Mouse (Mus musculus): ENCODE measurements at regions not wholly inside any gene's neighbourhood (a gene's known extent, or its start where the extent isn't known, plus 50 kb on each side); places are given as distances from the start of the nearest gene placed in this dataset.

GRCm38 (mm10) chr8:78054920-78055319 lies 158.2 kb upstream of the Ttc29 start:
- no peak overlapping the region for H3K4me3 ChIP-seq (ENCODE audit: low read depth, low read length)

DNA sequence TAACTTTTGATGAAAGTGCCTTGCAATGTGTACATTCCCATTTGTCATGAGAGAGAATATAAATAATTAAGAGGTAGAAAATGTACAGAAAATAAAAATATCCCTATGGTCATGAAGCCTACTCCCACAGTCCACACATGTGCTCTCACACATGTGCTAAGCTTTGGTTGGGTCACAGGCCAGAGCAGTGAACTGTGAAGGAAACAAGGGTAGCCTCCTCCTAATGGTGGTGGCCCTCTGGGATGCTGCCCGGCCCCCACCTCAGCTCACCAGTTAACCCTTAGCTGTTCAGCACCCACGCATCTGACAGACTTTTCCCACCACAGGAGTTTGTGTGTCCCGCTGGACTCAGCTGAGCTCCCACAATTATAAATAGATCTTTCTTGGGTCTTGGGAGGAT lies 157.6 kb upstream of the Ttc29 start:
- H3K4me1 ChIP-seq (ENCODE audit: control insufficient read depth, insufficient read depth, low read length) = no peaks in the 10 kb centered on the region
- H3K4me3 ChIP-seq (ENCODE audit: low read depth, low read length) = no peak overlapping the region
- H3K9me3 ChIP-seq (replicated peaks; ENCODE audit: control insufficient read depth, insufficient read depth, low read length, poor library complexity, severe bottlenecking) = no peaks in the 10 kb centered on the region
- no peak for TF ChIP-seq EP300 (IDR thresholded peaks at IDR 0.05; ENCODE audit: insufficient read depth, low read depth, low read length)
- TF ChIP-seq CTCF (IDR thresholded peaks at IDR 0.05; ENCODE audit: low read depth, low read length) = no peak
- TF ChIP-seq POLR2A (IDR thresholded peaks at IDR 0.05; ENCODE audit: insufficient read depth, low read length) = no peak
- no peaks in the 10 kb centered on the region for H3K36me3 ChIP-seq (ENCODE audit: control insufficient read depth, insufficient read depth, low read length, poor library complexity, severe bottlenecking)
- H3K27ac ChIP-seq (ENCODE audit: insufficient read depth, low read length) = no peak overlapping the region
- no peak overlapping the region for H3K9ac ChIP-seq (ENCODE audit: low read depth, poor library complexity, severe bottlenecking)
- no peaks in the 10 kb centered on the region for H3K27me3 ChIP-seq (ENCODE audit: control insufficient read depth, insufficient read depth, low read length, poor library complexity, severe bottlenecking)

More at GRCm38 (mm10) chr8:78054920-78055319, 158.2 kb upstream of the Ttc29 start:
- Histone ChIP-seq H3K27ac (ENCODE audit: insufficient read depth, low read length) (no peak overlapping the region), H3K9ac (ENCODE audit: low read depth, poor library complexity, severe bottlenecking) (no peak overlapping the region), H3K27me3 (ENCODE audit: control insufficient read depth, insufficient read depth, low read length, poor library complexity, severe bottlenecking) (no peaks in the 10 kb centered on the region), H3K4me1 (ENCODE audit: control insufficient read depth, insufficient read depth, low read length) (no peaks in the 10 kb centered on the region), H3K36me3 (ENCODE audit: control insufficient read depth, insufficient read depth, low read length, poor library complexity, severe bottlenecking) (no peaks in the 10 kb centered on the region), H3K9me3 (replicated peaks; ENCODE audit: control insufficient read depth, insufficient read depth, low read length, poor library complexity, severe bottlenecking) (no peaks in the 10 kb centered on the region)
- TF ChIP-seq EP300 (IDR thresholded peaks at IDR 0.05; ENCODE audit: insufficient read depth, low read depth, low read length) = no peak
- TF ChIP-seq CTCF (IDR thresholded peaks at IDR 0.05; ENCODE audit: low read depth, low read length) = no peak
- no peak for TF ChIP-seq POLR2A (IDR thresholded peaks at IDR 0.05; ENCODE audit: insufficient read depth, low read length)

DNA sequence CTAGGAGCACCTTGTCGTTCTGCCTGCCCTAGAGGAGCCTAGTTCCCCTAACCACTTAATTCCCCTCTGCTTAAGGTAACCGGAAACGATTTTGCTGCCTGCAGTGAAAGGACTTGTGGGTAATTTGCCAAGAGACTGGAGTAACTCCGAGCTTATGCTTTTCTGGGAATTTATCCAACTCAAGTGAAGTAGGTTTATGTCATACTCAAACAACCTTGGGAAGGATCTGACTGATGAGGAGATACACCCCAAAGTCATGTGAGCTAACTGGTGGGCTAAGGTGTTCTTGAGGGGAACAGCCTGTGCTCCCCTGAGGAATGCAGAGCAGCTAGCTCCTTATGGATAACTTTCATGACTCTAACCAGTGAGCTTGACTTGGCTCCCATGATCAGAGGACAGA lies 155.7 kb upstream of the Ttc29 start:
- Histone ChIP-seq H3K9ac (ENCODE audit: low read depth, poor library complexity, severe bottlenecking) (no peak overlapping the region), H3K27ac (ENCODE audit: insufficient read depth, low read length) (no peak overlapping the region), H3K4me1 (ENCODE audit: control insufficient read depth, insufficient read depth, low read length) (no peaks in the 10 kb centered on the region), H3K4me3 (ENCODE audit: low read depth, low read length) (no peak overlapping the region), H3K36me3 (ENCODE audit: control insufficient read depth, insufficient read depth, low read length, poor library complexity, severe bottlenecking) (no peaks in the 10 kb centered on the region), H3K9me3 (replicated peaks; ENCODE audit: control insufficient read depth, insufficient read depth, low read length, poor library complexity, severe bottlenecking) (peaks cover 3% of the 10 kb centered on the region; the same call in 1 of the 2 replicates), H3K27me3 (ENCODE audit: control insufficient read depth, insufficient read depth, low read length, poor library complexity, severe bottlenecking) (no peaks in the 10 kb centered on the region)
- TF ChIP-seq EP300 (IDR thresholded peaks at IDR 0.05; ENCODE audit: insufficient read depth, low read depth, low read length) (no peak), POLR2A (IDR thresholded peaks at IDR 0.05; ENCODE audit: insufficient read depth, low read length) (no peak), CTCF (IDR thresholded peaks at IDR 0.05; ENCODE audit: low read depth, low read length) (no peak)

DNA sequence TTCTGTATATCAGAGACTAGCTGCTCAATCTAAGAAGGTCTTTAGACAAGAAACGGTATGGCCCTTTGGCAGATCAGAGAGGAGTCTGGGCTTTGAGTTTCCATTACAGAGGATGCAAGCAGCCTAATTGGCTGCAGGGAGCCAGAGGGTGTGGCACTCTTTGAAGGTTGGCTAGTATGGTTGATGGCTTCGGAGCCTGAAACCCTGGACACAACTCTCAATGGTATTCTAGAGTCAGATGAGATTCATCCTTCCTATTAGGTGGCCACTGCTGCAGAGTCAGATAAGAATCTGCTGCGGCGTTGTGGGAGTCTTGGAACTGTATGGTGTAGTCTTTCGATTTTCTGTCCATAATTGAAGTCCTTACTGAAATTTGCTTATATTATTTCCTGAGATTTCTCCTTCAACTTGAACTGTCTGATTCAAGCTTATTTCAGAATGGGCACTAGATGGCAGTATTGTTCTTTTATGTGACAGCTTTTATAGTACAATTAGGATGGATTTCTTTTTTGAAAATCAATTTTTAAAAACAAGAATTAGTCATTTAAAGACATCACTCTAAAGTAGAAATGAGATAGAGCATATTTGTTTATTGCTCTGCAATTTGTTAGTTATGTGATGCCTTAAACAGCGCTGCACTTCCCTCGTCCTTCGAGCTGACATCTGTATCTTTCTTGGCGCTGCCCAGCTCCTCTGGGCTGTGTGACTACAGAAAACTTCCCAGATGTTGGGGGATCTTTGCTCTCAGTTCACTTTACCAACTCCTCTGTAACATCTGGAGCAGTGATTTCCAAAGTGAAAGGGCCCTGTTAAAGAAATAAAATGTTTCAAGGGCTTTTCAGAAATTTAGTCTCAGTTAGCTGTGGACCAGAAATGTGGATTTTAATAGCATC lies 151.0 kb upstream of the Ttc29 start:
- no peak for TF ChIP-seq EP300 (IDR thresholded peaks at IDR 0.05; ENCODE audit: insufficient read depth, low read depth, low read length)
- no peak for TF ChIP-seq CTCF (IDR thresholded peaks at IDR 0.05; ENCODE audit: low read depth, low read length)
- TF ChIP-seq POLR2A (IDR thresholded peaks at IDR 0.05; ENCODE audit: insufficient read depth, low read length) = no peak
- peaks cover 3% of the 10 kb centered on the region; the same call in 1 of the 2 replicates for H3K9me3 ChIP-seq (replicated peaks; ENCODE audit: control insufficient read depth, insufficient read depth, low read length, poor library complexity, severe bottlenecking)
- H3K27me3 ChIP-seq (ENCODE audit: control insufficient read depth, insufficient read depth, low read length, poor library complexity, severe bottlenecking) = no peaks in the 10 kb centered on the region

DNA sequence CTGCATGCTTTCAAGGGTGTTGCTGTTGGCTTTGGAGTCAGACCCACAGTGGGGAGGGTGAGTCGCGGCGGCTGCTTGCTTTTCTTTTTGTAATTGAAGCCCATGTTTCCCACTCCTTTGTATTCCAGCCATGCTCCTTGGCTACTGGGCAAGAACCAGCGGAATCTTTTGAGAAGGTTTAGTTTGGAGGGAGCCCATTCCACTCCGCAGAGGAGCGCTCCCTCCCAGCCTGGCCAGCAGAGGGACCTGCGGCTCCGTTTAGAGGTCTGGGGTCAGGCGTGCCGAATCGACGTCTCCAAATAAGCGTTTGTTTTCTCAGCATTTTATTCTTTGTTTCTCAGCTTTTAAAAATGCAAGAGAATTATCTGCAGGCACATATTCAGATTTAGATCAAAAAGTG lies 149.6 kb upstream of the Ttc29 start:
- peaks cover 3% of the 10 kb centered on the region; the same call in 1 of the 2 replicates for H3K9me3 ChIP-seq (replicated peaks; ENCODE audit: control insufficient read depth, insufficient read depth, low read length, poor library complexity, severe bottlenecking)
- no peaks in the 10 kb centered on the region for H3K36me3 ChIP-seq (ENCODE audit: control insufficient read depth, insufficient read depth, low read length, poor library complexity, severe bottlenecking)
- H3K9ac ChIP-seq (ENCODE audit: low read depth, poor library complexity, severe bottlenecking) = peak overlapping the region; percentile 44
- peaks cover 3% of the 10 kb centered on the region for H3K4me1 ChIP-seq (ENCODE audit: control insufficient read depth, insufficient read depth, low read length)
- TF ChIP-seq POLR2A (IDR thresholded peaks at IDR 0.05; ENCODE audit: insufficient read depth, low read length) (no peak), CTCF (IDR thresholded peaks at IDR 0.05; ENCODE audit: low read depth, low read length) (peak; percentile 81)
- no peak overlapping the region for H3K27ac ChIP-seq (ENCODE audit: insufficient read depth, low read length)
- H3K4me3 ChIP-seq (ENCODE audit: low read depth, low read length) = no peak overlapping the region
- no peaks in the 10 kb centered on the region for H3K27me3 ChIP-seq (ENCODE audit: control insufficient read depth, insufficient read depth, low read length, poor library complexity, severe bottlenecking)

More for the DNA sequence above, 151.0 kb upstream of the Ttc29 start:
- Histone ChIP-seq H3K4me3 (ENCODE audit: low read depth, low read length) (no peak overlapping the region), H3K9ac (ENCODE audit: low read depth, poor library complexity, severe bottlenecking) (no peak overlapping the region), H3K4me1 (ENCODE audit: control insufficient read depth, insufficient read depth, low read length) (peaks cover 3% of the 10 kb centered on the region), H3K36me3 (ENCODE audit: control insufficient read depth, insufficient read depth, low read length, poor library complexity, severe bottlenecking) (no peaks in the 10 kb centered on the region), H3K27ac (ENCODE audit: insufficient read depth, low read length) (no peak overlapping the region)

DNA sequence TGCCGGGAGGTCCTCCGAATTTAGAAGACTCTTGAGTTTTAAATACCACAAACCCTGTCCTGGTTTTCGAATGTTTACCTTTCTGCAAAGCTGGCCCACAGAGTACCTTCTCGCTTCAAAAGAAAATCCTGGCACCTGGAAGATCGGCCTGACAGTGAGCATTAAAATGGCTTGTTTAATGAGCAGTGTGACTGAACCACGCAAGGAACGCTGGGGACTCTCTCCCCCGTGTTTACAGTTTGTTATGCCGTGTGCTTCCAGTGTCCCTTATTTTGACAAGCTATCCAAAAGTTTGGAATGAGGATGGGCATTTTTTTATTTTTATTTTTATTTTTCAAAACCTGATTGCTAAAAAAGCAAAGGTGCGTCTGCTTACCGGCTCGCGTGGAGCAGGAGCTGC lies 148.9 kb upstream of the Ttc29 start:
- Histone ChIP-seq H3K4me3 (ENCODE audit: low read depth, low read length) (no peak overlapping the region), H3K36me3 (ENCODE audit: control insufficient read depth, insufficient read depth, low read length, poor library complexity, severe bottlenecking) (no peaks in the 10 kb centered on the region), H3K27ac (ENCODE audit: insufficient read depth, low read length) (no peak overlapping the region), H3K9ac (ENCODE audit: low read depth, poor library complexity, severe bottlenecking) (peak overlapping the region; percentile 44), H3K4me1 (ENCODE audit: control insufficient read depth, insufficient read depth, low read length) (peaks cover 3% of the 10 kb centered on the region), H3K9me3 (replicated peaks; ENCODE audit: control insufficient read depth, insufficient read depth, low read length, poor library complexity, severe bottlenecking) (peaks cover 3% of the 10 kb centered on the region; the same call in 1 of the 2 replicates), H3K27me3 (ENCODE audit: control insufficient read depth, insufficient read depth, low read length, poor library complexity, severe bottlenecking) (no peaks in the 10 kb centered on the region)
- TF ChIP-seq CTCF (IDR thresholded peaks at IDR 0.05; ENCODE audit: low read depth, low read length) = no peak
- TF ChIP-seq POLR2A (IDR thresholded peaks at IDR 0.05; ENCODE audit: insufficient read depth, low read length) = no peak
- TF ChIP-seq EP300 (IDR thresholded peaks at IDR 0.05; ENCODE audit: insufficient read depth, low read depth, low read length) = no peak

Measured in ES-Bruce4 (cell line).